Mouse (Mus musculus): ENCODE results near the gene Mum1. TPM values are rescaled to one million over a fixed set of nuclear protein-coding genes. Genes with fewer than 3 reads are reported as not detected.

Mum1 gene
- polyA plus RNA-seq, 1 experiment from 2014 or later, result 23.1 TPM

- ATAC-seq (ENCODE audit: low FRiP score, low TSS enrichment) (no peak), DNase-seq (ENCODE audit: low spot score) (no peak)
- H3K27ac ChIP-seq (replicated peaks), result no peak overlapping the region
- no peaks in the 10 kb centered on the region for H3K27me3 ChIP-seq (ENCODE audit: control insufficient read depth, insufficient read depth, low read length)
- H3K9ac ChIP-seq (ENCODE audit: low read length), result no peak overlapping the region
- peak overlapping the region; percentile 93 for H3K4me2 ChIP-seq (replicated peaks; ENCODE audit: low read depth)
- H3K4me3 ChIP-seq (ENCODE audit: low read depth, low read length), result no peak overlapping the region
- no peaks in the 10 kb centered on the region; the same call in 1 of the 2 replicates for H3K4me1 ChIP-seq (replicated peaks; ENCODE audit: control insufficient read depth, insufficient read depth)
- peaks cover 19% of the 10 kb centered on the region for H3K36me3 ChIP-seq (ENCODE audit: control insufficient read depth, insufficient read depth, low read length)
- TF ChIP-seq EP300 (optimal IDR thresholded peaks at IDR 0.05), result no peak
- no peak for TF ChIP-seq CTCF (IDR thresholded peaks at IDR 0.05; ENCODE audit: low read depth)
- 87% methylated on average over 4 of the region's 4 CpGs for WGBS
- no peaks in the 10 kb centered on the region for H3K9me3 ChIP-seq (ENCODE audit: control insufficient read depth, low read length)
These were observed 24.3 kb downstream of the Mum1 start for GRCm38 (mm10) chr10:80250573-80250972.

- TF ChIP-seq EP300 (optimal IDR thresholded peaks at IDR 0.05), result no peak
- TF ChIP-seq CTCF (IDR thresholded peaks at IDR 0.05; ENCODE audit: low read depth), result no peak
- Histone ChIP-seq H3K4me3 (ENCODE audit: low read depth, low read length) (no peak overlapping the region), H3K36me3 (ENCODE audit: control insufficient read depth, insufficient read depth, low read length) (peaks cover 26% of the 10 kb centered on the region), H3K9ac (ENCODE audit: low read length) (no peak overlapping the region), H3K27ac (replicated peaks) (no peak overlapping the region), H3K4me2 (replicated peaks; ENCODE audit: low read depth) (no peak overlapping the region), H3K4me1 (replicated peaks; ENCODE audit: control insufficient read depth, insufficient read depth) (no peaks in the 10 kb centered on the region; the same call in 1 of the 2 replicates), H3K9me3 (ENCODE audit: control insufficient read depth, low read length) (no peaks in the 10 kb centered on the region), H3K27me3 (ENCODE audit: control insufficient read depth, insufficient read depth, low read length) (no peaks in the 10 kb centered on the region)
- DNase-seq (ENCODE audit: low spot score) (no peak), ATAC-seq (ENCODE audit: low FRiP score, low TSS enrichment) (no peak)
These were observed 25.8 kb downstream of the Mum1 start for GRCm38 (mm10) chr10:80252011-80252410.

- TF ChIP-seq CTCF (IDR thresholded peaks at IDR 0.05; ENCODE audit: low read depth) (no peak), EP300 (optimal IDR thresholded peaks at IDR 0.05) (no peak)
- H3K27me3 ChIP-seq (ENCODE audit: control insufficient read depth, insufficient read depth, low read length), result no peaks in the 10 kb centered on the region
- no peak overlapping the region for H3K9ac ChIP-seq (ENCODE audit: low read length)
- peaks cover 28% of the 10 kb centered on the region for H3K36me3 ChIP-seq (ENCODE audit: control insufficient read depth, insufficient read depth, low read length)
- H3K4me2 ChIP-seq (replicated peaks; ENCODE audit: low read depth), result no peak overlapping the region
- H3K4me3 ChIP-seq (ENCODE audit: low read depth, low read length), result no peak overlapping the region
- WGBS, result 96% methylated on average over 11 of the region's 11 CpGs
- H3K9me3 ChIP-seq (ENCODE audit: control insufficient read depth, low read length), result no peaks in the 10 kb centered on the region
- no peak for DNase-seq (ENCODE audit: low spot score)
- ATAC-seq (ENCODE audit: low FRiP score, low TSS enrichment), result no peak
- no peaks in the 10 kb centered on the region; the same call in 1 of the 2 replicates for H3K4me1 ChIP-seq (replicated peaks; ENCODE audit: control insufficient read depth, insufficient read depth)
- H3K27ac ChIP-seq (replicated peaks), result no peak overlapping the region
These were observed 26.4 kb downstream of the Mum1 start for GRCm38 (mm10) chr10:80252493-80253274.

- ATAC-seq (ENCODE audit: low FRiP score, low TSS enrichment) (no peak), DNase-seq (ENCODE audit: low spot score) (no peak)
- H3K4me1 ChIP-seq (replicated peaks; ENCODE audit: control insufficient read depth, insufficient read depth), result no peaks in the 10 kb centered on the region; the same call in 1 of the 2 replicates
- H3K4me2 ChIP-seq (replicated peaks; ENCODE audit: low read depth), result no peak overlapping the region
- H3K4me3 ChIP-seq (ENCODE audit: low read depth, low read length), result no peak overlapping the region
- H3K27me3 ChIP-seq (ENCODE audit: control insufficient read depth, insufficient read depth, low read length), result no peaks in the 10 kb centered on the region
- no peak overlapping the region for H3K27ac ChIP-seq (replicated peaks)
- 70% methylated on average over 6 of the region's 6 CpGs for whole genome bisulfite sequencing
- TF ChIP-seq EP300 (optimal IDR thresholded peaks at IDR 0.05) (no peak), CTCF (IDR thresholded peaks at IDR 0.05; ENCODE audit: low read depth) (no peak)
- H3K9me3 ChIP-seq (ENCODE audit: control insufficient read depth, low read length), result no peaks in the 10 kb centered on the region
- H3K36me3 ChIP-seq (ENCODE audit: control insufficient read depth, insufficient read depth, low read length), result peaks cover 30% of the 10 kb centered on the region
- H3K9ac ChIP-seq (ENCODE audit: low read length), result no peak overlapping the region
These were observed 27.3 kb downstream of the Mum1 start for GRCm38 (mm10) chr10:80253551-80253950.

- Histone ChIP-seq H3K27ac (replicated peaks) (no peak overlapping the region), H3K27me3 (ENCODE audit: control insufficient read depth, insufficient read depth, low read length) (no peaks in the 10 kb centered on the region), H3K36me3 (ENCODE audit: control insufficient read depth, insufficient read depth, low read length) (peaks cover 33% of the 10 kb centered on the region), H3K4me3 (ENCODE audit: low read depth, low read length) (no peak overlapping the region), H3K9me3 (ENCODE audit: control insufficient read depth, low read length) (no peaks in the 10 kb centered on the region), H3K4me1 (replicated peaks; ENCODE audit: control insufficient read depth, insufficient read depth) (peaks cover 2% of the 10 kb centered on the region; the same call in 1 of the 2 replicates), H3K9ac (ENCODE audit: low read length) (no peak overlapping the region), H3K4me2 (replicated peaks; ENCODE audit: low read depth) (no peak overlapping the region)
- no peak for DNase-seq (ENCODE audit: low spot score)
- ATAC-seq (ENCODE audit: low FRiP score, low TSS enrichment), result no peak
- TF ChIP-seq CTCF (IDR thresholded peaks at IDR 0.05; ENCODE audit: low read depth), result no peak
- 93% methylated on average over 26 of the region's 26 CpGs for WGBS
These were observed 28.4 kb downstream of the Mum1 start for GRCm38 (mm10) chr10:80254331-80255297.
